Comparison of ENCODE assay signal across 12 mouse cellular contexts in genomic region chr8:120304097-120304496, GRCm38 (mm10).
DNase-seq lines count a peak whose midpoint lies in the region; ATAC-seq and TF ChIP-seq lines count a peak whose summit lies in the region.
"Had no signal": no experiment of that assay in that cellular context is flagged by ENCODE, and none has a peak within 500 bp of the region (broad histone marks: within the 10 kb centered on the region; RNA-seq: fewer than 3 reads in every experiment).

No protein-coding gene starts in this region.

- H3K4me2 ChIP-seq in forebrain, embryonic 11.5 days (ENCODE audit: low read depth, low read length, severe bottlenecking): peak overlapping the region; percentile 11
- no peak overlapping the region for H3K4me2 ChIP-seq in hindbrain, postnatal 0 days (ENCODE audit: low read depth, low read length)
- H3K4me2 ChIP-seq in lung, postnatal 0 days (replicated peaks; ENCODE audit: low read depth, low read length): no peak overlapping the region

- peaks cover 55% of the 10 kb centered on the region for H3K4me1 ChIP-seq in forebrain, embryonic 11.5 days (replicated peaks; ENCODE audit: control insufficient read depth, insufficient read depth, low read length)
- peaks cover 36% of the 10 kb centered on the region for H3K4me1 ChIP-seq in hindbrain, postnatal 0 days (ENCODE audit: insufficient read depth, low read length)
- H3K4me1 ChIP-seq in olfactory bulb, adult 2 months (ENCODE audit: control insufficient read depth, insufficient read depth, low read length): peaks cover 73% of the 10 kb centered on the region
- H3K4me1 ChIP-seq in lung, postnatal 0 days (ENCODE audit: insufficient read depth, low read depth, low read length): 0 out of 2 replicates have a peak, but pooled peaks cover 2% of the 10 kb centered on the region

- TF ChIP-seq CTCF in hindbrain, postnatal 0 days (IDR thresholded peaks at IDR 0.05; ENCODE audit: low read depth): no peak
- TF ChIP-seq CTCF in olfactory bulb, adult 2 months (IDR thresholded peaks at IDR 0.05; ENCODE audit: insufficient read depth, low read depth, low read length): no peak
- no peak for TF ChIP-seq CTCF in lung, postnatal 0 days (IDR thresholded peaks at IDR 0.05)

- peak; percentile 78 for ATAC-seq in forebrain, embryonic 11.5 days (replicated peaks; ENCODE audit: low FRiP score)
- ATAC-seq in hindbrain, postnatal 0 days: no peak
- ATAC-seq in frontal cortex, adult (ENCODE audit: low TSS enrichment): no peak; the same call in 1 of the 2 replicates
- no peak for ATAC-seq in lung, postnatal 0 days
- no peak for ATAC-seq in granulocyte monocyte progenitor cell, adult 5-6 weeks (replicated peaks; ENCODE audit: poor library complexity, severe bottlenecking)

- H3K27ac ChIP-seq in forebrain, embryonic 11.5 days (ENCODE audit: low read depth, low read length): peak overlapping the region; percentile 81
- H3K27ac ChIP-seq in hindbrain, postnatal 0 days: peak overlapping the region; percentile 75
- H3K27ac ChIP-seq in olfactory bulb, adult 2 months (ENCODE audit: insufficient read depth, low read depth, low read length): peak overlapping the region; percentile 88
- H3K27ac ChIP-seq in lung, postnatal 0 days (ENCODE audit: low read length): no peak overlapping the region

- H3K4me3 ChIP-seq in forebrain, embryonic 11.5 days (ENCODE audit: low read depth, low read length): no peak overlapping the region
- H3K4me3 ChIP-seq in hindbrain, postnatal 0 days (ENCODE audit: low read length): no peak overlapping the region
- H3K4me3 ChIP-seq in olfactory bulb, adult 2 months (ENCODE audit: insufficient read depth, low read depth, low read length): no peak overlapping the region
- H3K4me3 ChIP-seq in lung, postnatal 0 days (ENCODE audit: low read depth, low read length): no peak overlapping the region

- peaks cover 24% of the 10 kb centered on the region for H3K27me3 ChIP-seq in forebrain, embryonic 11.5 days (ENCODE audit: control insufficient read depth, insufficient read depth, low read length)
- H3K27me3 ChIP-seq in hindbrain, postnatal 0 days (ENCODE audit: insufficient read depth, low read length): no peaks in the 10 kb centered on the region
- H3K27me3 ChIP-seq in lung, postnatal 0 days (replicated peaks; ENCODE audit: insufficient read depth, low read length): no peaks in the 10 kb centered on the region

- H3K9me3 ChIP-seq in forebrain, embryonic 11.5 days (ENCODE audit: control insufficient read depth, low read length): no peaks in the 10 kb centered on the region
- no peaks in the 10 kb centered on the region for H3K9me3 ChIP-seq in hindbrain, postnatal 0 days (ENCODE audit: low read length)
- H3K9me3 ChIP-seq in lung, postnatal 0 days (ENCODE audit: low read length): no peaks in the 10 kb centered on the region

- TF ChIP-seq EP300 in lung, postnatal 0 days (IDR thresholded peaks at IDR 0.05): no peak

- H3K36me3 ChIP-seq in forebrain, embryonic 11.5 days (ENCODE audit: control insufficient read depth, insufficient read depth, low read length): no peaks in the 10 kb centered on the region
- H3K36me3 ChIP-seq in hindbrain, postnatal 0 days (ENCODE audit: insufficient read depth, low read length): no peaks in the 10 kb centered on the region
- no peaks in the 10 kb centered on the region for H3K36me3 ChIP-seq in lung, postnatal 0 days (ENCODE audit: insufficient read depth, low read length)

- no peak overlapping the region for H3K9ac ChIP-seq in forebrain, embryonic 11.5 days (ENCODE audit: low read length)
- H3K9ac ChIP-seq in hindbrain, postnatal 0 days (replicated peaks; ENCODE audit: low read length): no peak overlapping the region
- no peak overlapping the region for H3K9ac ChIP-seq in lung, postnatal 0 days (replicated peaks; ENCODE audit: low read depth)

- intact Hi-C loops in left cerebral cortex, postnatal 4 days (cut with DNase I): loop anchor here (5.0 kb wide), 1 partner anchor 233 kb away; no protein-coding TSS in a partner anchor
- intact Hi-C loops in left cerebral cortex, postnatal 36 days (cut with DNase I): no loop called here

- DNase-seq in left cerebral cortex, postnatal 4 days: peak; percentile 78
- no peak for DNase-seq in left cerebral cortex, postnatal 36 days (ENCODE audit: low spot score in 2 of 2)
- DNase-seq in forebrain, embryonic 11.5 days (ENCODE audit: low spot score): peak; percentile 87
- peak; percentile 69 for DNase-seq in hindbrain, postnatal 0 days (ENCODE audit: low spot score)
- DNase-seq in lung, postnatal 0 days (ENCODE audit: low spot score): no peak
- DNase-seq: gastrocnemius, postnatal 25 days; layer of hippocampus, adult 9-11 months; lung, adult 2 months; thymus, postnatal 36 days had no signal

- no peak for TF ChIP-seq POLR2A in olfactory bulb, adult 2 months (IDR thresholded peaks at IDR 0.05; ENCODE audit: insufficient read depth, low read depth, low read length)

- WGBS in forebrain, embryonic 11.5 days: 4% methylated on average over 9 of the region's 9 CpGs
- 32% methylated on average over 9 of the region's 9 CpGs for WGBS in hindbrain, postnatal 0 days
- WGBS in olfactory bulb, adult 2 months: 20% methylated on average over 9 of the region's 9 CpGs
- 57% methylated on average over 9 of the region's 9 CpGs for WGBS in lung, postnatal 0 days

Comparison
In these comparisons a context has a peak if more than half of its experiments do, and no peak if none do; other contexts are left out.
1. DNase-seq: peak in left cerebral cortex, postnatal 4 days (single experiment), forebrain, embryonic 11.5 days (single experiment) and hindbrain, postnatal 0 days (single experiment); none in left cerebral cortex, postnatal 36 days (0 of 2) and lung, postnatal 0 days (single experiment).